In genomic region chr1:150680345-150680744, GRCm38 (mm10) we compare ENCODE assay signal across 24 mouse cellular contexts.
DNase-seq lines count a peak whose midpoint lies in the region; ATAC-seq and TF ChIP-seq lines count a peak whose summit lies in the region.
"Had no signal": no experiment of that assay in that cellular context is flagged by ENCODE, and none has a peak within 500 bp of the region (broad histone marks: within the 10 kb centered on the region; RNA-seq: fewer than 3 reads in every experiment).

No protein-coding gene starts in this region.

- H3K27ac ChIP-seq in hindbrain, postnatal 0 days, result peak overlapping the region; percentile 4; the same call in 1 of the 2 replicates
- no peak overlapping the region for H3K27ac ChIP-seq in hindbrain, embryonic 16.5 days (ENCODE audit: low read depth, low read length)
- H3K27ac ChIP-seq in embryonic facial prominence, embryonic 15.5 days (replicated peaks), result peak overlapping the region; percentile 39; the same call in 1 of the 2 replicates
- H3K27ac ChIP-seq in limb, embryonic 14.5 days (replicated peaks; ENCODE audit: low read depth, low read length), result 0 out of 2 replicates have a peak overlapping the region, but pooled peaks have one; percentile 6
- H3K27ac ChIP-seq: forebrain, embryonic 15.5 days; heart, adult 2 months; hindbrain, embryonic 13.5 days; liver, embryonic 13.5 days; midbrain, embryonic 10.5 days; midbrain, embryonic 15.5 days; stomach, embryonic 15.5 days had no signal

- H3K36me3 ChIP-seq in hindbrain, postnatal 0 days (ENCODE audit: insufficient read depth, low read length), result no peaks in the 10 kb centered on the region
- H3K36me3 ChIP-seq in hindbrain, embryonic 16.5 days (ENCODE audit: control insufficient read depth, insufficient read depth, low read length), result no peaks in the 10 kb centered on the region
- peaks cover 6% of the 10 kb centered on the region for H3K36me3 ChIP-seq in embryonic facial prominence, embryonic 15.5 days
- peaks cover 10% of the 10 kb centered on the region for H3K36me3 ChIP-seq in limb, embryonic 14.5 days (ENCODE audit: control insufficient read depth, insufficient read depth, low read length)
- H3K36me3 ChIP-seq: forebrain, embryonic 15.5 days; hindbrain, embryonic 13.5 days; liver, embryonic 13.5 days; midbrain, embryonic 10.5 days; midbrain, embryonic 15.5 days; stomach, embryonic 15.5 days had no signal

- H3K4me3 ChIP-seq in hindbrain, postnatal 0 days (ENCODE audit: low read length), result no peak overlapping the region
- H3K4me3 ChIP-seq in hindbrain, embryonic 16.5 days (ENCODE audit: low read length), result no peak overlapping the region
- no peak overlapping the region for H3K4me3 ChIP-seq in embryonic facial prominence, embryonic 15.5 days (replicated peaks)
- H3K4me3 ChIP-seq in limb, embryonic 14.5 days (replicated peaks; ENCODE audit: low read length), result no peak overlapping the region
- H3K4me3 ChIP-seq: heart, adult 2 months; hindbrain, embryonic 13.5 days; liver, embryonic 13.5 days; midbrain, embryonic 10.5 days; midbrain, embryonic 15.5 days; stomach, embryonic 15.5 days had no signal

- TF ChIP-seq CTCF in hindbrain, postnatal 0 days (IDR thresholded peaks at IDR 0.05; ENCODE audit: low read depth), result no peak

- H3K4me2 ChIP-seq in hindbrain, postnatal 0 days (ENCODE audit: low read depth, low read length), result no peak overlapping the region
- no peak overlapping the region for H3K4me2 ChIP-seq in hindbrain, embryonic 16.5 days (ENCODE audit: low read length)
- no peak overlapping the region for H3K4me2 ChIP-seq in embryonic facial prominence, embryonic 15.5 days (replicated peaks)
- no peak overlapping the region for H3K4me2 ChIP-seq in limb, embryonic 14.5 days (replicated peaks; ENCODE audit: low read depth, low read length, severe bottlenecking)
- H3K4me2 ChIP-seq: hindbrain, embryonic 13.5 days; liver, embryonic 13.5 days; midbrain, embryonic 15.5 days; stomach, embryonic 15.5 days had no signal

- DNase-seq in cerebellum, adult 11-12 months, result no peak
- no peak for DNase-seq in hindbrain, postnatal 0 days (ENCODE audit: low spot score)
- DNase-seq in limb, embryonic 14.5 days (ENCODE audit: low spot score), result peak; percentile 79
- no peak for DNase-seq in adrenal gland, adult 18-20 months (ENCODE audit: low spot score in 2 of 2)
- no peak for DNase-seq in layer of hippocampus, postnatal 14 days (ENCODE audit: low spot score in 2 of 2)
- DNase-seq: adrenal gland, postnatal 14 days; embryo, embryonic 11 days; heart, adult 2 months; heart, postnatal 36 days; kidney, adult 11 months; kidney, postnatal 14 days; liver, embryonic 13.5 days; lung, adult 18-20 months had no signal

- WGBS in hindbrain, postnatal 0 days, result 76% methylated on average over 4 of the region's 4 CpGs
- 84% methylated on average over 4 of the region's 4 CpGs for WGBS in hindbrain, embryonic 16.5 days
- 63% methylated on average over 4 of the region's 4 CpGs for WGBS in embryonic facial prominence, embryonic 15.5 days
- WGBS in limb, embryonic 14.5 days, result 41% methylated on average over 4 of the region's 4 CpGs

- no peak for TF ChIP-seq POLR2A in limb, embryonic 14.5 days (IDR thresholded peaks at IDR 0.05; ENCODE audit: borderline replicate concordance, extremely low read depth, insufficient read depth, insufficient read length)

- no peaks in the 10 kb centered on the region for H3K27me3 ChIP-seq in hindbrain, postnatal 0 days (ENCODE audit: insufficient read depth, low read length)
- no peaks in the 10 kb centered on the region for H3K27me3 ChIP-seq in hindbrain, embryonic 16.5 days (replicated peaks; ENCODE audit: control insufficient read depth, insufficient read depth, low read length)
- no peaks in the 10 kb centered on the region for H3K27me3 ChIP-seq in embryonic facial prominence, embryonic 15.5 days
- no peaks in the 10 kb centered on the region for H3K27me3 ChIP-seq in limb, embryonic 14.5 days (ENCODE audit: control insufficient read depth, insufficient read depth, low read length)
- H3K27me3 ChIP-seq: CH12.LX; forebrain, embryonic 15.5 days; hindbrain, embryonic 13.5 days; liver, embryonic 13.5 days; midbrain, embryonic 15.5 days; stomach, embryonic 15.5 days had no signal

- no peak overlapping the region for H3K9ac ChIP-seq in hindbrain, postnatal 0 days (replicated peaks; ENCODE audit: low read length)
- H3K9ac ChIP-seq in hindbrain, embryonic 16.5 days (ENCODE audit: low read depth, low read length), result no peak overlapping the region
- H3K9ac ChIP-seq in embryonic facial prominence, embryonic 15.5 days, result no peak overlapping the region
- H3K9ac ChIP-seq in limb, embryonic 14.5 days (ENCODE audit: low read depth, low read length, severe bottlenecking), result no peak overlapping the region
- H3K9ac ChIP-seq: forebrain, embryonic 15.5 days; hindbrain, embryonic 13.5 days; liver, embryonic 13.5 days; midbrain, embryonic 15.5 days; stomach, embryonic 15.5 days had no signal

- H3K4me1 ChIP-seq in hindbrain, postnatal 0 days (ENCODE audit: insufficient read depth, low read length), result no peaks in the 10 kb centered on the region
- H3K4me1 ChIP-seq in hindbrain, embryonic 16.5 days (ENCODE audit: control insufficient read depth, insufficient read depth, low read depth, low read length), result peaks cover 2% of the 10 kb centered on the region; the same call in 1 of the 2 replicates
- 0 out of 2 replicates have a peak, but pooled peaks cover 2% of the 10 kb centered on the region for H3K4me1 ChIP-seq in embryonic facial prominence, embryonic 15.5 days
- peaks cover 27% of the 10 kb centered on the region for H3K4me1 ChIP-seq in limb, embryonic 14.5 days (ENCODE audit: control insufficient read depth, insufficient read depth, low read length)
- H3K4me1 ChIP-seq: hindbrain, embryonic 13.5 days; liver, embryonic 13.5 days; midbrain, embryonic 10.5 days; stomach, embryonic 15.5 days had no signal

- peak; percentile 4; the same call in 1 of the 2 replicates for ATAC-seq in cerebellum, adult (ENCODE audit: insufficient number of reproducible peaks, low FRiP score, low TSS enrichment)
- no peak for ATAC-seq in hindbrain, postnatal 0 days
- ATAC-seq in hindbrain, embryonic 16.5 days, result no peak
- no peak for ATAC-seq in embryonic facial prominence, embryonic 15.5 days (ENCODE audit: insufficient number of reproducible peaks, low FRiP score, low TSS enrichment, low read depth)
- ATAC-seq in limb, embryonic 14.5 days (ENCODE audit: low FRiP score, low read depth), result peak; percentile 62; the same call in 1 of the 2 replicates
- ATAC-seq: activated CD4-positive, CD25-positive, alpha-beta regulatory T cell, adult 4 months; inflammation-experienced regulatory T-cells, adult 6 months had no signal

- H3K9me3 ChIP-seq in hindbrain, postnatal 0 days (ENCODE audit: low read length), result no peaks in the 10 kb centered on the region
- no peaks in the 10 kb centered on the region for H3K9me3 ChIP-seq in hindbrain, embryonic 16.5 days (ENCODE audit: control insufficient read depth, low read length)
- no peaks in the 10 kb centered on the region for H3K9me3 ChIP-seq in embryonic facial prominence, embryonic 15.5 days (replicated peaks)
- no peaks in the 10 kb centered on the region for H3K9me3 ChIP-seq in limb, embryonic 14.5 days (ENCODE audit: control insufficient read depth, low read length)
- H3K9me3 ChIP-seq: forebrain, embryonic 15.5 days; hindbrain, embryonic 13.5 days; liver, embryonic 13.5 days; midbrain, embryonic 10.5 days; midbrain, embryonic 15.5 days; stomach, embryonic 15.5 days had no signal

Comparison
In these comparisons a context has a peak if more than half of its experiments do, and no peak if none do; other contexts are left out.
1. ATAC-seq: peak in cerebellum, adult (single experiment) and limb, embryonic 14.5 days (single experiment); none in hindbrain, postnatal 0 days (single experiment), hindbrain, embryonic 16.5 days (single experiment) and embryonic facial prominence, embryonic 15.5 days (single experiment).